Comparison of ENCODE assay signal across 21 mouse cellular contexts in genomic region chr15:96685273-96685672, GRCm38 (mm10).
"Had no signal": no experiment of that assay in that cellular context is flagged by ENCODE, and none has a peak within 500 bp of the region (broad histone marks: within the 10 kb centered on the region; RNA-seq: fewer than 3 reads in every experiment).

No protein-coding gene starts in this region.

- H3K27me3 ChIP-seq: limb, embryonic 13.5 days; liver, embryonic 15.5 days; lung, embryonic 15.5 days; midbrain, embryonic 12.5 days; midbrain, embryonic 15.5 days had no signal

- DNase-seq: kidney, adult 18-20 months; kidney, adult 9 months; kidney, postnatal 14 days; liver; lung, adult 18-20 months; lung, postnatal 10 days; lung, postnatal 36 days; retina, postnatal 1 day; right cerebral cortex, postnatal 25 days; spleen, adult 18-20 months; thymus, adult 18-20 months; thymus, postnatal 36 days had no signal

- H3K4me2 ChIP-seq: midbrain, embryonic 12.5 days; midbrain, embryonic 15.5 days; neural tube, embryonic 13.5 days had no signal

- ATAC-seq: midbrain, embryonic 15.5 days had no signal

- H3K9ac ChIP-seq: limb, embryonic 13.5 days; liver, embryonic 15.5 days; lung, embryonic 15.5 days; midbrain, embryonic 12.5 days; midbrain, embryonic 15.5 days; neural tube, embryonic 13.5 days had no signal

- H3K27ac ChIP-seq: limb, embryonic 10.5 days; limb, embryonic 13.5 days; liver, embryonic 12.5 days; liver, embryonic 15.5 days; lung, embryonic 15.5 days; midbrain, embryonic 12.5 days; midbrain, embryonic 15.5 days; neural tube, embryonic 13.5 days had no signal

- H3K9me3 ChIP-seq: limb, embryonic 10.5 days; limb, embryonic 13.5 days; liver, embryonic 12.5 days; liver, embryonic 15.5 days; lung, embryonic 15.5 days; midbrain, embryonic 12.5 days; midbrain, embryonic 15.5 days; neural tube, embryonic 13.5 days had no signal

- H3K4me3 ChIP-seq: limb, embryonic 10.5 days; limb, embryonic 13.5 days; lung, embryonic 15.5 days; midbrain, embryonic 12.5 days; midbrain, embryonic 15.5 days; myocyte; neural tube, embryonic 13.5 days had no signal
